Mouse (Mus musculus) liver, embryonic 14.5 days (tissue): ENCODE data around the gene Tmem273.

ENCODE experiments used
- CTCF ChIP-seq: IDR thresholded peaks from 2 replicates; pipeline ENCODE4 v1.5.1; 2016; ENCODE audit warnings: antibody characterized with exemption, low read depth, control low read depth
- EP300 ChIP-seq: IDR thresholded peaks from 2 replicates; pipeline ENCODE4 v1.6.1; 2016; ENCODE audit warnings: antibody characterized with exemption, low read depth

GRCm38 (mm10) chr14:32861149-32861581 lies 75.4 kb downstream of the Tmem273 start:
- no peak for TF ChIP-seq EP300
- TF ChIP-seq CTCF, result no peak
